Comparison of ENCODE assay signal across 10 mouse cellular contexts in genomic region chr13:21997201-21997820, GRCm38 (mm10). TPM values are rescaled to one million over a fixed set of nuclear protein-coding genes. Genes with fewer than 3 reads are reported as not detected.
DNase-seq lines count a peak whose midpoint lies in the region; ATAC-seq and TF ChIP-seq lines count a peak whose summit lies in the region.
"Had no signal": no experiment of that assay in that cellular context is flagged by ENCODE, and none has a peak within 500 bp of the region (broad histone marks: within the 10 kb centered on the region; RNA-seq: fewer than 3 reads in every experiment).

No protein-coding gene starts in this region.

- H3K36me3 ChIP-seq in heart, postnatal 0 days (replicated peaks; ENCODE audit: control insufficient read depth, insufficient read depth, low read length), result no peaks in the 10 kb centered on the region
- H3K36me3 ChIP-seq in hindbrain, embryonic 10.5 days, result no peaks in the 10 kb centered on the region
- no peaks in the 10 kb centered on the region for H3K36me3 ChIP-seq in liver, postnatal 0 days (replicated peaks; ENCODE audit: insufficient read depth, low read length)

- no peaks in the 10 kb centered on the region for H3K9me3 ChIP-seq in heart, postnatal 0 days (replicated peaks; ENCODE audit: control insufficient read depth, low read length)
- H3K9me3 ChIP-seq in hindbrain, embryonic 10.5 days, result no peaks in the 10 kb centered on the region
- no peaks in the 10 kb centered on the region for H3K9me3 ChIP-seq in liver, postnatal 0 days (ENCODE audit: low read length)

- no peak for TF ChIP-seq CTCF in heart, postnatal 0 days (IDR thresholded peaks at IDR 0.05; ENCODE audit: low read depth)
- TF ChIP-seq CTCF in liver, postnatal 0 days (IDR thresholded peaks at IDR 0.05; ENCODE audit: low read depth), result no peak

- H3K9ac ChIP-seq in heart, postnatal 0 days (replicated peaks; ENCODE audit: low read depth, low read length), result no peak overlapping the region
- H3K9ac ChIP-seq in liver, postnatal 0 days (replicated peaks), result no peak overlapping the region

- ATAC-seq in heart, postnatal 0 days (ENCODE audit: insufficient read depth, low read depth), result no peak
- no peak for ATAC-seq in liver, postnatal 0 days

- peaks cover 92% of the 10 kb centered on the region for H3K27me3 ChIP-seq in heart, postnatal 0 days (ENCODE audit: control insufficient read depth, insufficient read depth, low read length)
- H3K27me3 ChIP-seq in hindbrain, embryonic 10.5 days (ENCODE audit: insufficient read depth, poor library complexity, severe bottlenecking), result peaks cover 87% of the 10 kb centered on the region
- H3K27me3 ChIP-seq in liver, postnatal 0 days (ENCODE audit: insufficient read depth, low read length), result peaks cover 66% of the 10 kb centered on the region

- H3K4me1 ChIP-seq in heart, postnatal 0 days (ENCODE audit: control insufficient read depth, insufficient read depth), result 0 out of 2 replicates have a peak, but pooled peaks cover 3% of the 10 kb centered on the region
- peaks cover 22% of the 10 kb centered on the region for H3K4me1 ChIP-seq in hindbrain, embryonic 10.5 days (replicated peaks)
- peaks cover 20% of the 10 kb centered on the region for H3K4me1 ChIP-seq in liver, postnatal 0 days (ENCODE audit: insufficient read depth)

- peak overlapping the region; percentile 59 for H3K4me2 ChIP-seq in heart, postnatal 0 days (ENCODE audit: low read depth, low read length)
- peak overlapping the region; percentile 66 for H3K4me2 ChIP-seq in liver, postnatal 0 days (ENCODE audit: low read depth, low read length)

- peak overlapping the region; percentile 40 for H3K4me3 ChIP-seq in heart, postnatal 0 days (ENCODE audit: low read depth, low read length)
- H3K4me3 ChIP-seq in hindbrain, embryonic 10.5 days, result peak overlapping the region; percentile 54
- peak overlapping the region; percentile 9; the same call in 1 of the 2 replicates for H3K4me3 ChIP-seq in liver, postnatal 0 days (ENCODE audit: low read depth, low read length)

- intact Hi-C loops in heart, postnatal 25 days (cut with DNase I), result no loop called here

- WGBS in heart, postnatal 0 days, result 5% methylated on average over 21 of the region's 21 CpGs
- WGBS in hindbrain, embryonic 10.5 days, result 1% methylated on average over 21 of the region's 21 CpGs
- 7% methylated on average over 21 of the region's 21 CpGs for WGBS in liver, postnatal 0 days (ENCODE audit: insufficient replicate concordance)

- no peak for DNase-seq in heart, postnatal 0 days (ENCODE audit: low spot score)
- DNase-seq in heart, postnatal 25 days (ENCODE audit: low spot score), result no peak
- peak; percentile 16 for DNase-seq in Muller cell, postnatal 12 days (ENCODE audit: inconsistent ontology term)
- DNase-seq in hindbrain, embryonic 10.5 days (ENCODE audit: low spot score), result peak; percentile 24
- DNase-seq in liver, postnatal 0 days, result no peak
- DNase-seq in adrenal gland, adult 18-20 months (ENCODE audit: low spot score in 2 of 2), result no peak
- DNase-seq in adrenal gland, adult (ENCODE audit: inconsistent age in 2 of 2, low spot score in 1 of 2), result no peak
- DNase-seq in urinary bladder, adult 18-20 months (ENCODE audit: low spot score in 2 of 2), result no peak
- DNase-seq: kidney, adult 11 months had no signal

- H3K27ac ChIP-seq in heart, postnatal 0 days (ENCODE audit: low read depth), result no peak overlapping the region
- H3K27ac ChIP-seq in hindbrain, embryonic 10.5 days, result no peak overlapping the region
- H3K27ac ChIP-seq in liver, postnatal 0 days (ENCODE audit: low read depth), result no peak overlapping the region

- TF ChIP-seq EP300 in heart, postnatal 0 days (IDR thresholded peaks at IDR 0.05; ENCODE audit: low read depth), result no peak
- TF ChIP-seq EP300 in liver, postnatal 0 days (IDR thresholded peaks at IDR 0.05; ENCODE audit: low read depth), result no peak

RNA-seq across cellular contexts. Expression of gene Prss16, which starts 12.2 kb away (rescaled TPM):
- total RNA-seq in heart, postnatal 0 days (2014; rRNA removed; ENCODE audit: low replicate concordance), result 14.0 TPM in 1 of 2 replicates, not detected in the other
- polyA plus RNA-seq in heart, postnatal 0 days (2015; fragmentation: Nextera tagmentation; extraction: Ambion mirVana), result 0.05 and 0.14 TPM in 2 replicates
- total RNA-seq in heart, postnatal 25 days (2021), result not detected
- 0.18 TPM in 1 of 2 replicates, not detected in the other for polyA plus RNA-seq in hindbrain, embryonic 10.5 days (2016; fragmentation: Nextera tagmentation; extraction: Ambion mirVana)
- polyA plus RNA-seq in liver, postnatal 0 days (2015; fragmentation: Nextera tagmentation; extraction: Ambion mirVana), result 0.92 and 1.1 TPM in 2 replicates
- under 1 TPM in 1 of 2 experiments, not detected in 1; 0.96 TPM for total RNA-seq in adrenal gland, adult 18-20 months (2021)

RNA-seq across cellular contexts. Expression of gene Pom121l2, which starts 16.3 kb away (rescaled TPM):
- total RNA-seq in heart, postnatal 0 days (2014; rRNA removed; ENCODE audit: low replicate concordance), result not detected in 2 replicates
- polyA plus RNA-seq in heart, postnatal 0 days (2015; fragmentation: Nextera tagmentation; extraction: Ambion mirVana), result not detected in 2 replicates
- not detected for total RNA-seq in heart, postnatal 25 days (2021)
- polyA plus RNA-seq in hindbrain, embryonic 10.5 days (2016; fragmentation: Nextera tagmentation; extraction: Ambion mirVana), result 0.07 TPM in 1 of 2 replicates, not detected in the other
- polyA plus RNA-seq in liver, postnatal 0 days (2015; fragmentation: Nextera tagmentation; extraction: Ambion mirVana), result not detected in 2 replicates
- total RNA-seq in adrenal gland, adult 18-20 months (2021), result not detected
- total RNA-seq: neutrophil, adult 5-6 weeks had no signal

RNA-seq across cellular contexts. Expression of gene Hist1h2ah, which starts 38.1 kb away (rescaled TPM):
- total RNA-seq in heart, postnatal 0 days (2014; rRNA removed; ENCODE audit: low replicate concordance), result 48.9 and 128 TPM in 2 replicates
- 1.9 TPM in 1 of 2 replicates, not detected in the other for polyA plus RNA-seq in heart, postnatal 0 days (2015; fragmentation: Nextera tagmentation; extraction: Ambion mirVana)
- total RNA-seq in heart, postnatal 25 days (2021), result 10 to 100 TPM; 32.9 to 34.9 TPM
- 5.5 and 11.0 TPM in 2 replicates for polyA plus RNA-seq in hindbrain, embryonic 10.5 days (2016; fragmentation: Nextera tagmentation; extraction: Ambion mirVana)
- polyA plus RNA-seq in liver, postnatal 0 days (2015; fragmentation: Nextera tagmentation; extraction: Ambion mirVana), result 8.6 and 9.9 TPM in 2 replicates
- total RNA-seq in adrenal gland, adult 18-20 months (2021), result 10 to 100 TPM in 1 of 2 experiments, not detected in 1; 16.5 TPM

RNA-seq across cellular contexts. Expression of gene Hist1h2bk, which starts 38.4 kb away (rescaled TPM):
- total RNA-seq in heart, postnatal 0 days (2014; rRNA removed; ENCODE audit: low replicate concordance), result 563 and 573 TPM in 2 replicates
- 0.34 TPM in 1 of 2 replicates, not detected in the other for polyA plus RNA-seq in heart, postnatal 0 days (2015; fragmentation: Nextera tagmentation; extraction: Ambion mirVana)
- 10 to 100 TPM; 17.2 to 23.4 TPM for total RNA-seq in heart, postnatal 25 days (2021)
- 6.6 and 6.9 TPM in 2 replicates for polyA plus RNA-seq in hindbrain, embryonic 10.5 days (2016; fragmentation: Nextera tagmentation; extraction: Ambion mirVana)
- polyA plus RNA-seq in liver, postnatal 0 days (2015; fragmentation: Nextera tagmentation; extraction: Ambion mirVana), result 1.7 and 2.2 TPM in 2 replicates
- 10 to 100 TPM; 18.0 to 23.9 TPM for total RNA-seq in adrenal gland, adult 18-20 months (2021)

RNA-seq across cellular contexts. Expression of gene Hist1h4i, which starts 43.9 kb away (rescaled TPM):
- total RNA-seq in heart, postnatal 0 days (2014; rRNA removed; ENCODE audit: low replicate concordance), result 29.3 and 34.1 TPM in 2 replicates
- polyA plus RNA-seq in heart, postnatal 0 days (2015; fragmentation: Nextera tagmentation; extraction: Ambion mirVana), result 4.0 and 4.2 TPM in 2 replicates
- 10 to 100 TPM; 17.8 to 19.0 TPM for total RNA-seq in heart, postnatal 25 days (2021)
- 33.6 and 41.8 TPM in 2 replicates for polyA plus RNA-seq in hindbrain, embryonic 10.5 days (2016; fragmentation: Nextera tagmentation; extraction: Ambion mirVana)
- 18.0 and 18.3 TPM in 2 replicates for polyA plus RNA-seq in liver, postnatal 0 days (2015; fragmentation: Nextera tagmentation; extraction: Ambion mirVana)
- total RNA-seq in adrenal gland, adult 18-20 months (2021), result 10 to 100 TPM; 40.1 to 68.2 TPM

Comparison
In these comparisons a context has a peak if more than half of its experiments do, and no peak if none do; other contexts are left out.
1. DNase-seq: peak in Muller cell, postnatal 12 days (single experiment) and hindbrain, embryonic 10.5 days (single experiment); none in heart, postnatal 0 days (single experiment), heart, postnatal 25 days (single experiment), liver, postnatal 0 days (single experiment), adrenal gland, adult 18-20 months (0 of 2), adrenal gland, adult (0 of 2) and urinary bladder, adult 18-20 months (0 of 2).
2. Peak in every context shown above with its lines, with median percentiles within 50 percentile points of each other: H3K4me3 ChIP-seq.